Mouse (Mus musculus): ENCODE results near the gene Nuak1.
A peak's percentile ranks its signal among the peaks of the same experiment; 100 is the strongest.

Gene Nuak1

GRCm38 (mm10) chr10:84377956-84378355 is 62.4 kb downstream of the Nuak1 start:
- peak; percentile 5 for DNase-seq

- DNase-seq = peak; percentile 31
Observed at GRCm38 (mm10) chr10:84376346-84376745, 64.1 kb downstream of the Nuak1 start.

DNA sequence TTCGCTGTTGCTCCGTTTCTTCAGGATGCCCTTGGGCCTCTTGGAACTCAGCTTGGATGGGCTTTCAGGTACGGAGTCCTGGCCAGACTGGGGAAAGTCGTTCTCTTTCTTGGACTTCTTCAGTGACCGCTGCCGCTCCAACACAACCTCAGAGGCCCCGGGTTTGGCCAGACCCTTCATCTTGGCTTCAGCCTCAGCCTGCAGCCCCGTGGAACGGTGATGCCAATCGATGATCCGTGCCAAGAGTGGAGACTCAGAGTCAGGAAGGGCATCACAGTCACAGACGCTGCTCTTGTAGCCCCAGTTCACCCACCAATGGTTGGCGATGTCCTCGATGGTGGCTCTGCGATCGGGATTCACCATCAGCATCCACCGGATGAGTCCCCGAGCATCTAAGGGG is 65.4 kb downstream of the Nuak1 start:
- DNase-seq = peak; percentile 36

DNA sequence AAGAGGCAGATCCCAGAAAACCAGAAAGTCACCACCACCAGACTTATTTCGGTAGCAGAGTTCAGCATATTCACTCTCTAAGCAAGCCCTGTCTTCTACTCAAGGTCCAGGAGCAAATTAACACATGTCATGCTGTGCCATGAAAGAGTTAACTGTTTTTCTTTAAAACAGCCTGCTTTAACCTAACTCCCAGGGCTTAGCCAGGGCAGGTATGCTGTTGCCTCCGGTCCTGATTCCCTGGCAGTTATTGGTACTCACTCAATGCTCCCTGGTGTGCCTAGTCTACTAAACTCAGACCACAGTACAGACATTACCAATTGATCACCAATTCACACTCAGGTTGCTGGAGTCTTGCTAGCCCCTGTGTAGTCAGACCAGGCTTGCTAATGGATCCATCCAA is 66.9 kb downstream of the Nuak1 start:
- DNase-seq = peak; percentile 12

DNA sequence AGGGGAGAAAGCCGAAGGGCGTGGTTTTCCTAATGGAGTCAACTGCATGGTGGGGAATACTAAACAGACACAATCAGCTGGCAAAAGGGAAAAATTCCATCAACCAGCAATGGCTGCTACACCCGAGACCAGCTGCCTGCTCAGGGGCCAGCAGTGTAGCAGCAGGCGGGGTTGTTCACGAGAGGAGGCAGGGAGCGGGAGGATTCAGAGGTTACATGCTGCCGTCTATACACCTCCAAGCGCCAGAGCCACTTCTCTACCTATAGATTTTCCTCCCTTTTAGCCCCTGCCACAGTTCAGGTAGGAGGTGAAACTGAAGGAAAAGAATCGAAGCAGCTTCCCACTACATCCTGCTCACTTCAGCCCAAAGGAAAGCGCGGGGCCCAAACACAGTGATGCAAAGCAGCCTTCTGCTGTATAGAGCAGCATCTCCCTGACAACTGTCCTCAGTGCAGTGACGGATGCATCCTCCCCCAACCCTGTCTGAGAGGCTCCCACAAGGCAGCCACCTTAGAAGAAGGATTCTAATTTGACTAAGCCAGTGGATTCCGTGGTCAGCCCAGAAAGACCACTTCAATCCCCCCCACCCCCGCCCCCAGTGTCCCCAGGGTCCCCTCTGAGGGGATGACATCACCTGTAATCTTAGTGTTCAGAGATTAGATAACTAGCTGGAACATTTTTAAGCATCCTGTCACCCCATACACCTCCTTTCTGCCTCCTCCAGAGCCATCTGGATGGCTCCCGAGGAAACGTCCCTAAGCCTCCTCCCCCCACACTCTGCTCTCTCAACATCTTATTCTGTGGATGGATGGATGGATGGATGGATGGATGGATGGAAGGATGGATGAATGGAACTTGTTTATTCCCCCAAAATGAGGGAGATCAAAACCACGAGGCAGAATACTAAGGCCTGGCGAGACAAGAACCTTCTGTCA is 68.0 kb downstream of the Nuak1 start:
- DNase-seq = peak; percentile 50

DNA sequence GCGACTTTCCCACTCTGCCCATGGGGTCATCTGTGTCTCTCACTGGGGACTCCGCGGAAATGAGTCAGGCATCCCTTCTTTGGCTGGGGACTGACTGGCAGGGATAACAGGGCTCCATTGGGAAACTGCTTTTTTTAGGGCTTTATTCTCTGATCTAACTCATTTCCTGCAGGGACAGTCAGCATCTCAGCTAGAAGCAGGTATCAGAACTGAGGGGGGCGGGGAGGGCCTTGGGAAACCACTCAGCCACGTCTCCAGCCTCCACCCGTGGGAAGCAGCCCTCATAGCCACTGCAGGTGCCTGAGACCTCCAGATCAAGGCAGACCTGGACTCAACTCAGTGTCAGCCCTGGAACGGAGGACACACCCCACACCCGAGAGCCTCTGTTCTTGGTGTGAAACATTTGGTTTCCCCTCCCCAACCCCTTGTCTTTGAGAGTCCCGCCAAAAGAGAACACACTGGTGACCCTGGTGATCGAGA is 68.7 kb downstream of the Nuak1 start:
- peak; percentile 78 for DNase-seq

GRCm38 (mm10) chr10:84371230-84371629 is 69.2 kb downstream of the Nuak1 start:
- DNase-seq = no peak

DNA sequence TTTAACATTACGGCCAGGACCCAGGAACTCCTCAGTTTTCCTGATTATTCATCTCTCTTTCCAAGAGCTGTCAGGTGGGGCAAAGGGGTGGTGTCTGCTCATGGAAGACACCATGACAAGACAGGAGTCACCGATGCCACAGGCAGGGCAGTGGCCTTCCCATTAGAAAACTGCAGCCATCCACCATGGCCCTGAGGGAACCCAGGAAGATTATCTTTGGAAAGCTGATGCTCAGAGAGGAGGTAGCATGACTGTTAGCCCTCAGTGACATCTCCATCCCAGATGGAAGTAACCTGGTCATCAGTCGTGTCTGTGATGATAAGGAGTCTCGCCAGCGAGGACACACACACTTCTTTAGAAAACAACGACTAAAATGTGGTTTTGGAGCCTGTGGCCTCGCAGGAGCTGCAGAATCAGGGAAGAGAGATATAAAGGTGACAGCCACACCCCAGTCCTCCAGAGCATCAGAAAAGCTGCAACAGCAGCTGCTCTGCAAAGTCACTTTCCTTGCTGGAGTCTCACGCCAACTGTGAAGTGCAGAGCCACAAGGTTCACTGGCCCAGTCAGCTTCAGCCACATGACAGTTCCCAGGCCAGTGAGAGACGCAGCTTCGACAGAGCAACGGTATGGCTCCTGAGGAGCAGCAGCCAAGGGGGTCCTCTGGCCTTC is 70.6 kb downstream of the Nuak1 start:
- DNase-seq = peak; percentile 13

DNA sequence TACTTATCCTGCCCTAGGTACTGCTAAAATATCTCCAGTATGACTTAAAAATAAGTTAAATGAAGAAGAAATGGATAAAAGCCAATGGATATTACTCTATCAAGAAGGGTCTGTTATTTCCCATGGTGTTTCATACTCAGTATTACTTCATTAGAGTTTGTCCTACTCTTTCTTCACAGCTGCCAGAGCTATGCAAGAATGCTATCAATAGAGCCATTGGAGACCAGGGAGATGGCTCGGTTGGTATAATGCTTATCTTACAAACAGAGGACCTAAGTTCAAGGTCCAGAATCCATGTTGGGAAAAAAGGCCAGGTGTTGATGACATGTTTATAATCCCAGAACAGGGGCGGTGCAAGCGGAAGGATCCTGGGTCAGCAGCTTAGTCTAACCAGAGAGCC is 72.2 kb downstream of the Nuak1 start:
- no peak for DNase-seq

- DNase-seq = peak; percentile 9
Observed at GRCm38 (mm10) chr10:84365166-84365865, 75.1 kb downstream of the Nuak1 start.

DNA sequence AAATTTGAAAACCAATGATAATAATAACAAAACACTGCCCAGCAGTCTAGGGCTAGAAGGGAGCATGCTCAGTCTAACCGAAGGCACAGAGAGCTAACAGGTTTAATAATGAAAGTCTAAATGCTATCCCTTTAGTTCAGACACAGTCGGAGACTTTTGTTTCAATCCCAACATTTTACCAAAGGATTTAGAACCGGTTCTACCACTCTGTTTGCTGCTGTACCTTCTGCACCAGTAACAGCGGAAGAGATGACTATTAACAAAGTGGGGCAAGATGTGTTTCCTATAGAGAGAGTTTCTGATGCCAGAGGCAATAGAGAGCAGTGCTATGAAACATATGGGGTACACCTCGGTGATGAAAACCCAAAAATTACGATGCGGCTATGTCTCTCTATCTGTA is 76.6 kb downstream of the Nuak1 start:
- no peak for DNase-seq

DNA sequence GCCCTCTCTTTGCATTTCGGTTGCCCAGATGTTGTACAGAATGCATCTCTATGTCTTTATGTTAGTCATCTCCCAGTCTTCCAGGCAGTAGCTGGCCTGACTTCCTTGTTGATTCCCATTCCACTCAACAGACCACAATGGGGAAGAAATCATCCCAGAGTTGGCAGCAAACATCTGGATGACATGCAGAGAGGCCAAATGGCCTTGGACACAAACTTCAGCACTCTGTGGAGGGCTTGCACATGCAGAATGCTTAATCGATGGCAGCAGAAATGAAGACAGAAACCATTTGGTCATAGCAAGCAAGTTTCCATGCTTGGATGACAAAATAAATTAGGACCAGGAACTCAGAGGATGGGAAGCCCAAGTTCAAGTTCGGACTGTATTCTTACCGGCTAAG is 79.4 kb downstream of the Nuak1 start:
- no peak for DNase-seq

DNA sequence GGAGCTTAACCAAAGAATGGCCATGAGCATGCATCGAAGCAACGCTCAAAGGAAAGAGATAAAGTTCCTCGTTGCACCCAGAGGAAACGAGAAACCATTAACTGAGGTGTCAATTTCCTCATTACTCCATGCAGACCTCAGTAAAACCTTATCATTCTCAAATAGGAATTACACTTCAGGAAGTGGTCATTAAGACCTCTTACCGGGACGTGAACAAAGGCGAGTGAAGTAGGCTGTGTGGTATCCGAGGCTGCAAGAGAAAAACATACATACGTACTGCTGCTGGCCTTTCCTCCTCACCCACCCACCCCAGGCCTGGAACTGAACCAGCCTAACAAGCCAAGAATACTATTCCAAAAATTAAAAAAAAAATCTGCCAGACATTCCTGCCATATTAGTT is 80.0 kb downstream of the Nuak1 start:
- no peak for DNase-seq

DNA sequence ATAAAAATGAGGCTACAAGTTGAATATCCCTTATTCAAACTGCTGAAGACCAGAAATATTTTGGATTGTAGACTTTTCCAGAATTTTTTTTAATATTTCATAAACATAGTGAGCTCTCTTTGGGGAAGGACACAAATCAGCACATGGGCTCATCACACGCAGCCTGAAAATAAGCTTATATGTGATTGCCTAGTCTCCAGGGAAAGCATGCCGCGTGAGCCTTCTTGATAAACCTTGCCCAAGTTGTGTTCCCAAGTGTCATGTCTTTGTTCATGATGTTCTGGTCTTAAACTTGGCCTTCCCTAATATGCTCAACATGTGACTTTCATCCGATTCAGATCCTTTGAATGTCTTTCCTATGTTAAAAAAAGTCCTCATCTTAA is 81.7 kb downstream of the Nuak1 start:
- DNase-seq = no peak

GRCm38 (mm10) chr10:84357997-84358737 is 82.2 kb downstream of the Nuak1 start:
- peak; percentile 98 for DNase-seq

GRCm38 (mm10) chr10:84357593-84357992 is 82.8 kb downstream of the Nuak1 start:
- peak; percentile 73 for DNase-seq

- no peak for DNase-seq
Observed at GRCm38 (mm10) chr10:84354323-84354722, 86.1 kb downstream of the Nuak1 start.

DNA sequence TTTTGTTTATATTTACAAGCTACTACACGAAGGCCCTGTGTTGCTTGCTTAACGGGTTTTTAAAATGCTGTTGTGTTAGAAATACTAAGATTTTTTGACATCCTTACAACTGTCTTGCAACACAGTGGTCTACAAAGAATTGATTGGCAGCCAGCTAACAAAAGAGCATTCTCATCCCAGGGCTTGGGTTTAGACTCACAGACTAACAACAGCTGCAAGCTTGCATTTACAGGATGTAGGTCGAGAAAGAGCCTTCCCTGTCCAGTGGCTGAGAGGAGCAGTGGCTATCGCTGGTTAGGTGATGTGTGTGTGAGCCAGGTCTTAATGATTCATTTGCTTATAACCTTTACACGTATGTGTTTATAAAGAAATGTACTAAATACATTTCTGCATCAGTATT is 94.7 kb downstream of the Nuak1 start:
- DNase-seq = no peak

DNA sequence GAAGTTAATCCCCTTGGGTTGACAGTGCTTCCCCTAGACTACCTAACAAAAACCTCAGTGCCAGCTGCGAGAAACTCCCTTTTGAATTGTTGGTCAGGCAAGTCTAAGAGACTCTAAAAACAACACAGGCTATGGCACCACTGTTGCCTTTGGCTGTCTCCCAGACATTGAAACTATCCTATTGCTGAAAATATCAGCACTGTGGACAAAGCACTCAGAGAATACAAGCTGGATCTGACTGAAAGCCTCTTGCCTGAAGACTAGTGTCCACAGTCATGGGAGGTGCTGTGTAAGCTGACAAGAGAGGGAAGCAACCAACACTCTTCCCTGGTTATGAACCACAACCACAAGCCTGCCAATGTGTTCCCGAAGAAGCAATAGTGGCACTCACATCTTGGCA is 96.9 kb downstream of the Nuak1 start:
- no peak for DNase-seq

GRCm38 (mm10) chr10:84339456-84339855 is 100.9 kb downstream of the Nuak1 start:
- DNase-seq = no peak

GRCm38 (mm10) chr10:84338752-84339151 is 101.6 kb downstream of the Nuak1 start:
- DNase-seq = no peak

- no peak for DNase-seq
Observed at GRCm38 (mm10) chr10:84335441-84335840, 105.0 kb downstream of the Nuak1 start.

- DNase-seq = no peak
Observed at GRCm38 (mm10) chr10:84329822-84330221, 110.6 kb downstream of the Nuak1 start.
